Mouse (Mus musculus): ENCODE measurements around the gene Padi2.

Padi2 gene

DNA sequence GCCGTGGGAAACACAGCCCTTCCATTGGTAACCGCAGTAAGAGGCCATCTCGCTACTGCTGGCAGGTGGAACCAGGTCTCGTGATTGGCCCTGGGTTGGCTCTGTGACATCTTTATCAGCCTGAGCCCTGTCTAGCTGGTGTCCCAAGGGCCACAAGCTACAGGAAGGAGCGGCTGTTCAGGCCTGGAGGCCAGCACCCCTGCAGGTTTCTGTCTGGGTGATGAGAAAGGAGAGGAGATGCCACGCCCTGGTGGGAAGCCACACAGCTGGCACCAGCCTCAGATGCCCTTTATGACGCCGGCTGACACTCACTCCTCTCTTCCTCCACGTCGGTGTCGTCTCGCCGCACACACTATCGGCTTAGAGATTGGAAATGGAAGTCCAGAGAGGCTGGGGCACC lies 83.3 kb downstream of the Padi2 start:
- DNase-seq: peak in 1 of 2 experiments; percentile 59

DNA sequence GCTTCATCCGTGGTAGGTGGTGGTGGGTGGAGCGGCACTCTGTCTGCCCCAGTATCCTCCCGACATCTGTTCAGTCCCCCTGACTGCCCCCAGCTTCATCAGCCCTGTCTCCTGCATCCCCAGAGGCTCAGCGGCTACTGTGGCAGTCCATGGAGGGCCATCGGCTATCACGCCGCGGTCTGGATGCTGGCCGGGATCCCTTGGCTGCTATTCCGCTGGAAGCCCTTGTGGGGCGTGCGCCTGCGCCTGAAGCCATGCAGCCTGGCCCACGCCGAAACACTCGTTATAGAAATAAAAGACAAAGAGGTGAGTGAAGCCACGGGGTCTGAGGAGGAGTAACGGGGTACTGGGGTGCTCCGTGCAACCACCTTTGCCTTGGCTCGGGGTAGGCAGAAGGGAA lies 86.1 kb downstream of the Padi2 start:
- DNase-seq: no peak

DNA sequence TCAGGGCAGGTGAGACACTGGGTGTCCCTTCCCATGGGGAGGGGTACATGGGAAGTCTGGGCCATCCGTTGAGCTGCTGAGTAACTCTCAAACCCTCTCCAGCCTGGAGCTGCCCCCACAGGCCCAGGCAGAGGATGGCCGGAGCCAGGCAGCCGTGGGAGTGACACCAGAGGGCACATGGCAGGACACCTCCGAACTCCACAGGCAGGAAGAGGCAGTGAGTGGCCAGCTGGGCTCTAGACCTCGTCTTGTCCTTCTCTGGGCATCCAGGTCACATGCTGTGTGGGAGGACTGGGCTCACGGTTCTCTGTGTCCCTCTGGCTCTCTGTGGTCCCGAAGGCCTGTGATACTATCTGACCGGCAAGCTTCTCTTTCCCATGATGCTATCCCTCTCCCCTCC lies 87.7 kb downstream of the Padi2 start:
- no peak for DNase-seq

DNA sequence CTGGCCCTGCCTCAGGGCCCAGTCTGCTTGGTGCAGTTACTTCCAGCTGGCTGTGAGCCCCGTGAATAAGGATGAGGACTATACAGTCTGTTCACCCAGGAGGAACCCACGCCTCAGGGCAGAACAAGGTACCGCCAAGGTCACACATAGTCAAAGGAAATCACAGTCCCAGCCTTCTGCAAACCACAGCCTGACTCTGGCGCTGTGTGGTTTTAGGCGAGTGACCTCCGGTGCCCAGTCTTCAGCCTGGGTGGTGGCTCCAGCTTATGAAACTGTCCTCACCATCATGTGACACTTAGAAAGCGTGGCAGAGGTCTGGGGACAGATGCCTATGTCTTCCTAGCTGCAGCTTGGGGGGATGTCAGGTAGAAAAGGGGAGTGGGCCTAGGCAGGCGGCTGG lies 89.7 kb downstream of the Padi2 start:
- peak; percentile 31 to 46 for DNase-seq

DNA sequence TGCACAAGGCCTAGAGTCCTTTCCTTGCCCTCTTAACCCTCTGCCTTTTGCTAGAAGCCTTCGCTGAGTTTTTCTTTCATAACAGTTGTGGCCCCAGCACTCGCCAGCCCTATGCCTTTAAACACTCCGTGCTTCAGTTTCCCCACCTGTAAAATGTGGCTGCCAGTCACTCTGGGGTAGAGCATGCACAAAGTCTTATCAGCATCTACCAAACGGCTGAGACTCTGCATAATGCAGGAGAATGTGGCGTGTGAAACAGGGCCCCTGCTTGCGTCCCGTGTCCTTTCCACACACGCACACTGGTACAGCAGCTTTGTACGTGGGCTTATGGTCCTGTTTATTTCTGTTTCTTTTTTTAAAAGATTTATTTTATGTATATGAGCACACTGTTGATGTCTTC lies 90.7 kb downstream of the Padi2 start:
- no peak for DNase-seq
